Mouse (Mus musculus) midbrain, embryonic 14.5 days (tissue): ENCODE results near the gene Fibcd1. TPM values are rescaled to one million over a fixed set of nuclear protein-coding genes. Genes with fewer than 3 reads are reported as not detected.

Experiments
- ATAC-seq: fragments of 200-750 bp; cut with Nextera tagmentation; 2 replicates; pipeline ENCODE4 v1.8.0; 2017; ENCODE audit warnings: moderate number of reproducible peaks, moderate library complexity; ENCODE audit not compliant: low FRiP score, low TSS enrichment
- DNase-seq: peaks from one replicate; pipeline ENCODE4 v3.0.0-alpha.2; 2015
- H3K27ac ChIP-seq: fragments of 300-500 bp; sonication (generic); replicated peaks from 2 replicates; pipeline ENCODE4 v1.5.1; 2014; ENCODE audit warnings: mild to moderate bottlenecking, low read depth, low read length, moderate library complexity
- H3K27me3 ChIP-seq: fragments of 300-500 bp; sonication (generic); 2 replicates; pipeline ENCODE4 v1.6.1; 2014; ENCODE audit warnings: low read length, control low read depth, mixed read lengths; ENCODE audit not compliant: control insufficient read depth, insufficient read depth
- H3K36me3 ChIP-seq: fragments of 300-500 bp; sonication (generic); 2 replicates; pipeline ENCODE4 v1.6.1; 2014; ENCODE audit warnings: low read length, control low read depth; ENCODE audit not compliant: control insufficient read depth, insufficient read depth
- H3K4me1 ChIP-seq: fragments of 300-500 bp; sonication (generic); 2 replicates; pipeline ENCODE4 v1.6.1; 2014; ENCODE audit warnings: mild to moderate bottlenecking, antibody characterized with exemption, low read length, control low read depth; ENCODE audit not compliant: control insufficient read depth, insufficient read depth
- H3K4me2 ChIP-seq: fragments of 300-500 bp; sonication (generic); 2 replicates; pipeline ENCODE4 v1.6.1; 2014; ENCODE audit warnings: mild to moderate bottlenecking, low read length, moderate library complexity
- H3K4me3 ChIP-seq: fragments of 300-500 bp; sonication (generic); replicated peaks from 2 replicates; pipeline ENCODE4 v1.5.1; 2014; ENCODE audit warnings: low read depth, low read length
- H3K9ac ChIP-seq: fragments of 300-500 bp; sonication (generic); replicated peaks from 2 replicates; pipeline ENCODE4 v1.6.1; 2014; ENCODE audit warnings: mild to moderate bottlenecking, low read length, moderate library complexity
- H3K9me3 ChIP-seq: fragments of 300-500 bp; sonication (generic); 2 replicates; pipeline ENCODE4 v1.6.1; 2016; ENCODE audit warnings: low read length, control low read depth, mixed read lengths; ENCODE audit not compliant: control insufficient read depth
- WGBS: fragments of 180-500 bp; shearing (Covaris S2); extraction: QIAGEN DNeasy Blood & Tissue Kit; methylation state at CpG from one replicate; pipeline ENCODE4 v1.1.7; 2014; 5-methylcytosine and 5-hydroxymethylcytosine counted together
- polyA plus RNA-seq: library from polyadenylated mRNA; unstranded; fragments of >200 nt; fragmentation: Nextera tagmentation; extraction: Ambion mirVana; gene quantifications from 2 replicates; pipeline ENCODE4 v1.2.1, GENCODE M21; 2014

The Fibcd1 gene
- polyA plus RNA-seq, 1 experiment from 2014 or later = 14.8 TPM

DNA sequence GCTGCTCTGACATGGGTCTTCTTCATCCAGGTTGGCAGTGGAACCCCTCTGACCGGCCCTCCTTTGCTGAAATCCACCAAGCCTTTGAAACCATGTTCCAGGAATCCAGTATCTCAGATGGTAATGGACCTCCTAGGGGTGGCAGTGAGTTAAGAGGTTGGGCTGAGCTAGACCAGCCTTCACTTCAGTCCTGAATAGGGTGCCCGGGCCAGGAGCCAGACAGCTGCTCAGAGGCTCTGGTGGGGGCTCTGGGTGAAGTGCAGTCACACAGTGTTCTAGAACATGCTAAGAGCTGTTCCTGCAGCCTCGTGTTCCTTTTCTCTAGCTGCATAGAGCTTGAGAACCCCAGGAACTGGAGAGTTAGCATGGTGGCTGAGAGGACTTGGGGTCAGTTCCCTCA lies 48.9 kb downstream of the Fibcd1 start:
- H3K9me3 ChIP-seq = no peaks in the 10 kb centered on the region
- H3K4me2 ChIP-seq = no peak overlapping the region
- ATAC-seq (no peak), DNase-seq (no peak)
- no peak overlapping the region for H3K9ac ChIP-seq
- 89% methylated on average over 3 of the region's 3 CpGs for WGBS
- H3K4me3 ChIP-seq = no peak overlapping the region
- peaks cover 82% of the 10 kb centered on the region for H3K36me3 ChIP-seq
- no peaks in the 10 kb centered on the region for H3K4me1 ChIP-seq
- no peak overlapping the region for H3K27ac ChIP-seq
- H3K27me3 ChIP-seq = no peaks in the 10 kb centered on the region

- Histone ChIP-seq H3K9me3 (no peaks in the 10 kb centered on the region), H3K36me3 (peaks cover 68% of the 10 kb centered on the region), H3K4me3 (no peak overlapping the region), H3K9ac (no peak overlapping the region), H3K27me3 (no peaks in the 10 kb centered on the region), H3K4me1 (0 out of 2 replicates have a peak, but pooled peaks cover 2% of the 10 kb centered on the region), H3K4me2 (no peak overlapping the region), H3K27ac (no peak overlapping the region)
- DNase-seq (no peak), ATAC-seq (no peak)
- 84% methylated on average over 6 of the region's 6 CpGs for WGBS
Measured at GRCm38 (mm10) chr2:31792611-31793010, 53.2 kb downstream of the Fibcd1 start.

- WGBS = 81% methylated on average over 8 of the region's 8 CpGs
- Histone ChIP-seq H3K36me3 (peaks cover 66% of the 10 kb centered on the region), H3K9ac (no peak overlapping the region), H3K4me1 (0 out of 2 replicates have a peak, but pooled peaks cover 2% of the 10 kb centered on the region), H3K4me3 (no peak overlapping the region), H3K27ac (0 out of 2 replicates have a peak overlapping the region, but pooled peaks have one; percentile 49), H3K27me3 (no peaks in the 10 kb centered on the region), H3K9me3 (no peaks in the 10 kb centered on the region), H3K4me2 (no peak overlapping the region)
- ATAC-seq (no peak), DNase-seq (peak; percentile 21)
Measured at GRCm38 (mm10) chr2:31791260-31791659, 54.5 kb downstream of the Fibcd1 start.

DNA sequence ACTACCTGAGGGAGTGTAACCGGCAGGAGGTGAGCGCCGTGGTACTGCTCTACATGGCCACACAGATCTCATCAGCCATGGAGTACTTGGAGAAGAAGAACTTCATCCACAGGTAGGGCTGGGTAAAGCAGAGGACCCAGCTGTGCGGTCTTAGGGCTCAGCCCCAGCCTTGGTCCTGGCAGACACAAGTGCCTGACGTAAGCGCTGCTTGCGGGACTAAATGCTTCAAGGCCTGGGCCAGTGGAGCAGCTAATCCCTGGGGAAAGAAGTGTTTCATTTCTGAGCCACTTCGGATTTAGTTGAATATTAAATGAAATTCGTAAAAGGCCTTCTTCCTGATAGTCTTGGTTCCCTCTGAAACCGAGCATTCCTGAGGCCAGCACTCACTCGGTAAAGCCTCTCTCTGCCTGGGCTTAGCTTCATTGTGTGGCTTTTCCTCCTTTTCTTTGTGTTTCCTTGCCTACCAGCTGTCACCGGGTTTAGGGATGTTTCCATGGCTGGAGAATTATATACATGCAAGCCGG lies 55.0 kb downstream of the Fibcd1 start:
- Histone ChIP-seq H3K9me3 (no peaks in the 10 kb centered on the region), H3K4me2 (no peak overlapping the region), H3K36me3 (peaks cover 66% of the 10 kb centered on the region), H3K27me3 (no peaks in the 10 kb centered on the region), H3K9ac (no peak overlapping the region), H3K4me1 (0 out of 2 replicates have a peak, but pooled peaks cover 2% of the 10 kb centered on the region), H3K4me3 (no peak overlapping the region), H3K27ac (peak overlapping the region; percentile 49; the same call in 1 of the 2 replicates)
- 60% methylated on average over 13 of the region's 13 CpGs for WGBS
- DNase-seq = peak; percentile 46
- no peak for ATAC-seq

GRCm38 (mm10) chr2:31789215-31789614 lies 56.6 kb downstream of the Fibcd1 start:
- Histone ChIP-seq H3K4me2 (no peak overlapping the region), H3K36me3 (peaks cover 69% of the 10 kb centered on the region), H3K4me1 (0 out of 2 replicates have a peak, but pooled peaks cover 2% of the 10 kb centered on the region), H3K9me3 (no peaks in the 10 kb centered on the region), H3K27me3 (no peaks in the 10 kb centered on the region), H3K27ac (no peak overlapping the region), H3K4me3 (no peak overlapping the region), H3K9ac (no peak overlapping the region)
- DNase-seq (no peak), ATAC-seq (no peak)
- 88% methylated on average over 2 of the region's 2 CpGs for WGBS

GRCm38 (mm10) chr2:31788227-31788626 lies 57.6 kb downstream of the Fibcd1 start:
- ATAC-seq = no peak
- H3K36me3 ChIP-seq = peaks cover 78% of the 10 kb centered on the region
- no peak overlapping the region for H3K27ac ChIP-seq
- H3K4me2 ChIP-seq = no peak overlapping the region
- no peak overlapping the region for H3K9ac ChIP-seq
- peak; percentile 83 for DNase-seq
- H3K4me1 ChIP-seq = 0 out of 2 replicates have a peak, but pooled peaks cover 2% of the 10 kb centered on the region
- WGBS = 80% methylated on average over 3 of the region's 3 CpGs
- H3K9me3 ChIP-seq = no peaks in the 10 kb centered on the region
- H3K4me3 ChIP-seq = no peak overlapping the region
- no peaks in the 10 kb centered on the region for H3K27me3 ChIP-seq

DNA sequence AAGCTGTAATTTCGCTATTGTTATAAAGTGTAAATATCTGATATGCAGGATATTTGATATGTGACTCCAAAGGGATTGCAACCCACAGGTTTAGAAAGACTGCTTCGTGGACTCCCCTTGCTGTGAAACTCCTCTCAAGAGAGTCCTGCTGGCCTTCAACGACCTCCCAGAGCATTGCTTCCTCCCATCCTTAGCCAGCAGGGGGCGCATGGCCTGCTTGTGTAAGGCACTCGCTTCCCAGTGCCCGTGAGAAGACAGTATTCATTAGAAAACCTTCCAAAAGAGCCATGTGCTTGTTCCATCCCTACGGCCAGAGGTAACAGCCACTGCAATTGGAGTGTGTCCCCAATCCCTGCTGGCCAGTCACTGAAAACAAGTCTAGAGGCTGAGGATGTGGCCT lies 58.8 kb downstream of the Fibcd1 start:
- Histone ChIP-seq H3K9ac (no peak overlapping the region), H3K27ac (no peak overlapping the region), H3K4me2 (no peak overlapping the region), H3K4me1 (0 out of 2 replicates have a peak, but pooled peaks cover 2% of the 10 kb centered on the region), H3K9me3 (no peaks in the 10 kb centered on the region), H3K36me3 (peaks cover 75% of the 10 kb centered on the region), H3K27me3 (no peaks in the 10 kb centered on the region), H3K4me3 (no peak overlapping the region)
- DNase-seq (peak; percentile 94), ATAC-seq (no peak; the same call in 1 of the 2 replicates)
- whole genome bisulfite sequencing = 18% methylated on average over 7 of the region's 7 CpGs

DNA sequence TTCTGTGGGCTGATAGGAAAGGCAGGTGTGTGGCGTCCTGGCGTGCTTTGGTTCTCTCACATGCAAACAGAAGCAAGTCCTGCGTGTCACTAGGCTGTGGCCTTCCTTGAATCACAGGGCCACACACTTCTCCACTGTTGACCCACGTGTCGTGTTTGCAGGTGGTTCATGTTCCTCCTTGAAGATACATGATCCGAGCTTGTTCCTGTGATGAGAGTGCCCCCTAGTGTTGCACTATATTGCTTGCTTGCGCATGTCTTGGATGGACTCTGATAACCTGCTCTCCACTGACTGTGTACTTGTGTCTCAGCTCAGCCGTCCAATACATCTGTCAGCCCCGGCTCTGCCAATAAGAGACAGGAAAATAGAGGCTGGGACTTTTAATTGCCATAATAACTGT lies 60.7 kb downstream of the Fibcd1 start:
- no peak for ATAC-seq
- Histone ChIP-seq H3K27me3 (no peaks in the 10 kb centered on the region), H3K4me1 (0 out of 2 replicates have a peak, but pooled peaks cover 2% of the 10 kb centered on the region), H3K4me3 (no peak overlapping the region), H3K9me3 (no peaks in the 10 kb centered on the region), H3K36me3 (peaks cover 69% of the 10 kb centered on the region), H3K27ac (no peak overlapping the region), H3K4me2 (no peak overlapping the region), H3K9ac (no peak overlapping the region)
- DNase-seq = peak; percentile 93
- WGBS = 43% methylated on average over 9 of the region's 9 CpGs

DNA sequence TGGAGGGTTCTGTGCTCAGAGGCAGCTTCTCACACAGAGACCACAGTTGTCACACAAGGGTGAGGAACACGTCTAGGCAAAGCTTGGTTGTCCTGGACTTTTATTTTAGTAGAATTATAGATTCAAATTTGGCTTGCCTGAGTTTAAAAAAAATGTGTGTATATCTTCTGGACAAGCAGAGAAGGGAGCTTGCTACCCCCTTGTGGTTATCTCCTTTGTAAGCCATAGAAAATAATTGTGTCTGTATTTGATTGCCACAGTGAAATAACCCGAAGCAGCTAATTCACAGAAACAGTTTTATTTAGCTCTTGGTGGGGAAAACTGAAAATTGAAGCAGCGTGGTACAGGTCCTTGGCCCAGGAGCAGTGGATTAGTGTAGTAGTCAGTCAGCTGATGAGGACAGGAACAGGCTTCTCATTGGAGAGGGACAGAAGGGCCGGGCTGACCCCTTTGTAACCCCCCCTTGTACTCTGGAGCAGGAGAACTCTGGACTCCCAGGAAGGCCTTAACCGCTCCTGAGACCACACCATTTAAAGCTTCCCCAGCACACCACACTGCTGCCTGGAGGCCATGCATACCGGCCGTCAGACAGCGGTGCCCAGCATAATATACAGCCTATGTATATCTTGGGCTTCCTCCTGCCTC lies 62.7 kb downstream of the Fibcd1 start:
- Histone ChIP-seq H3K9ac (no peak overlapping the region; the same call in 1 of the 2 replicates), H3K4me2 (no peak overlapping the region), H3K9me3 (no peaks in the 10 kb centered on the region), H3K27me3 (no peaks in the 10 kb centered on the region), H3K27ac (no peak overlapping the region), H3K4me1 (no peaks in the 10 kb centered on the region), H3K4me3 (no peak overlapping the region), H3K36me3 (peaks cover 79% of the 10 kb centered on the region)
- 81% methylated on average over 8 of the region's 8 CpGs for WGBS
- DNase-seq = no peak
- ATAC-seq = no peak
